Comparison of ENCODE assay signal across 31 mouse cellular contexts in the genomic region with DNA sequence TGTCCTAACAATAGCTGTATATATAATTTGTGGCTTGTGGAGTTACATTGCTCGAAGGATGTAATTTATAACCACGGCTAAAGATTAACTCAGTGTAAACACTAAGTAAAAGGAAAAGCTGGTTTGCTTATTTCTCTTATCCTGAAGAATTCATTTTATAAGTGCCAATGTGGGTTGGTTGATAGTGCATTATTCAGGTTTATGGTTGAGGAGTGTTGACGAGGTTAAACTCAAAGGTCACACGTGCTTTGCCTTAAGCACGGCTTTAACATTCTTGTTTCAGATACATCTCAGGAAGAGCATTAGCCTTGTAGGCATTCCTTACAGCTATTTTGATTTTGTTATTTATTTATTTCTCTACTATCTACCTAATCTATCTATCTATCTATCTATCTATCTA. TPM values are rescaled to one million over a fixed set of nuclear protein-coding genes. Genes with fewer than 3 reads are reported as not detected.
DNase-seq lines count a peak whose midpoint lies in the region; ATAC-seq and TF ChIP-seq lines count a peak whose summit lies in the region.
"Had no signal": no experiment of that assay in that cellular context is flagged by ENCODE, and none has a peak within 500 bp of the region (broad histone marks: within the 10 kb centered on the region; RNA-seq: fewer than 3 reads in every experiment).

No protein-coding gene starts in this region.

- no peak overlapping the region for H3K27ac ChIP-seq in kidney, embryonic 14.5 days (ENCODE audit: low read depth, low read length)
- no peak overlapping the region for H3K27ac ChIP-seq in kidney, embryonic 15.5 days
- H3K27ac ChIP-seq in lung, embryonic 14.5 days (ENCODE audit: low read depth) = no peak overlapping the region
- no peak overlapping the region for H3K27ac ChIP-seq in intestine, embryonic 15.5 days
- H3K27ac ChIP-seq in stomach, embryonic 15.5 days = no peak overlapping the region
- no peak overlapping the region for H3K27ac ChIP-seq in cerebellum, adult 2 months (ENCODE audit: insufficient read depth, low read length)
- no peak overlapping the region for H3K27ac ChIP-seq in forebrain, embryonic 11.5 days (ENCODE audit: low read depth, low read length)
- H3K27ac ChIP-seq: embryonic facial prominence, embryonic 10.5 days; embryonic facial prominence, embryonic 13.5 days; forebrain, embryonic 13.5 days; heart, adult 2 months; heart, embryonic 10.5 days; heart, embryonic 13.5 days; hindbrain, embryonic 15.5 days had no signal

- H3K4me2 ChIP-seq in kidney, embryonic 14.5 days (replicated peaks; ENCODE audit: low read depth, low read length) = no peak overlapping the region
- H3K4me2 ChIP-seq in kidney, embryonic 15.5 days = no peak overlapping the region
- H3K4me2 ChIP-seq in lung, embryonic 14.5 days = no peak overlapping the region
- H3K4me2 ChIP-seq in intestine, embryonic 15.5 days (replicated peaks) = no peak overlapping the region
- H3K4me2 ChIP-seq in stomach, embryonic 15.5 days = no peak overlapping the region
- H3K4me2 ChIP-seq in forebrain, embryonic 11.5 days (ENCODE audit: low read depth, low read length, severe bottlenecking) = no peak overlapping the region
- H3K4me2 ChIP-seq: embryonic facial prominence, embryonic 13.5 days; forebrain, embryonic 13.5 days; heart, embryonic 13.5 days; hindbrain, embryonic 15.5 days had no signal

- H3K27me3 ChIP-seq in kidney, embryonic 14.5 days (ENCODE audit: control insufficient read depth, insufficient read depth, low read length) = no peaks in the 10 kb centered on the region
- H3K27me3 ChIP-seq in kidney, embryonic 15.5 days = no peaks in the 10 kb centered on the region
- no peaks in the 10 kb centered on the region for H3K27me3 ChIP-seq in lung, embryonic 14.5 days (ENCODE audit: insufficient read depth, low read length)
- H3K27me3 ChIP-seq in intestine, embryonic 15.5 days (replicated peaks) = no peaks in the 10 kb centered on the region
- H3K27me3 ChIP-seq in stomach, embryonic 15.5 days (replicated peaks) = no peaks in the 10 kb centered on the region
- H3K27me3 ChIP-seq in cerebellum, adult 2 months (ENCODE audit: control insufficient read depth, insufficient read depth, low read length) = no peaks in the 10 kb centered on the region
- no peaks in the 10 kb centered on the region for H3K27me3 ChIP-seq in forebrain, embryonic 11.5 days (ENCODE audit: control insufficient read depth, insufficient read depth, low read length)
- H3K27me3 ChIP-seq: CH12.LX; embryonic facial prominence, embryonic 13.5 days; forebrain, embryonic 13.5 days; heart, embryonic 13.5 days; hindbrain, embryonic 15.5 days had no signal

- H3K9me3 ChIP-seq in kidney, embryonic 14.5 days (ENCODE audit: control insufficient read depth, low read length) = no peaks in the 10 kb centered on the region
- H3K9me3 ChIP-seq in kidney, embryonic 15.5 days (replicated peaks) = no peaks in the 10 kb centered on the region
- H3K9me3 ChIP-seq in lung, embryonic 14.5 days (ENCODE audit: low read depth, low read length) = no peaks in the 10 kb centered on the region
- H3K9me3 ChIP-seq in intestine, embryonic 15.5 days = no peaks in the 10 kb centered on the region
- no peaks in the 10 kb centered on the region for H3K9me3 ChIP-seq in stomach, embryonic 15.5 days
- H3K9me3 ChIP-seq in forebrain, embryonic 11.5 days (ENCODE audit: control insufficient read depth, low read length) = no peaks in the 10 kb centered on the region
- H3K9me3 ChIP-seq: embryonic facial prominence, embryonic 10.5 days; embryonic facial prominence, embryonic 13.5 days; forebrain, embryonic 13.5 days; G1E; heart, embryonic 10.5 days; heart, embryonic 13.5 days; hindbrain, embryonic 15.5 days had no signal

- peak; percentile 14 for DNase-seq in lung, embryonic 14.5 days
- DNase-seq in lung, postnatal 36 days = no peak
- DNase-seq in cerebellum, adult 2 months = no peak
- DNase-seq in forebrain, embryonic 11.5 days (ENCODE audit: low spot score) = no peak
- DNase-seq: adrenal gland, adult 2 months; adrenal gland, postnatal 14 days; B cell, adult 2 months; cerebellum, adult 11 months; cerebellum, adult 8-10 months; cerebellum, postnatal 10 days; cerebellum, postnatal 36 days; embryo, embryonic 11 days; gastrocnemius, postnatal 10 days; gastrocnemius, postnatal 36 days; heart, adult 2 months; heart, postnatal 14 days; heart, postnatal 4 days had no signal

- WGBS in kidney, embryonic 14.5 days = 52% methylated on average over 5 of the region's 5 CpGs
- 46% methylated on average over 5 of the region's 5 CpGs for WGBS in kidney, embryonic 15.5 days
- 32% methylated on average over 5 of the region's 5 CpGs for WGBS in lung, embryonic 14.5 days
- 30% methylated on average over 5 of the region's 5 CpGs for WGBS in intestine, embryonic 15.5 days
- WGBS in stomach, embryonic 15.5 days = 31% methylated on average over 5 of the region's 5 CpGs
- WGBS in cerebellum, adult 2 months = 95% methylated on average over 5 of the region's 5 CpGs
- WGBS in forebrain, embryonic 11.5 days = 95% methylated on average over 5 of the region's 5 CpGs

- no peaks in the 10 kb centered on the region for H3K4me1 ChIP-seq in kidney, embryonic 14.5 days (ENCODE audit: control insufficient read depth, insufficient read depth, low read length)
- H3K4me1 ChIP-seq in kidney, embryonic 15.5 days = peaks cover 10% of the 10 kb centered on the region; the same call in 1 of the 2 replicates
- no peaks in the 10 kb centered on the region for H3K4me1 ChIP-seq in lung, embryonic 14.5 days (ENCODE audit: insufficient read depth)
- no peaks in the 10 kb centered on the region for H3K4me1 ChIP-seq in intestine, embryonic 15.5 days (replicated peaks)
- no peaks in the 10 kb centered on the region for H3K4me1 ChIP-seq in stomach, embryonic 15.5 days
- H3K4me1 ChIP-seq in cerebellum, adult 2 months (ENCODE audit: control insufficient read depth, insufficient read depth, low read length) = no peaks in the 10 kb centered on the region
- no peaks in the 10 kb centered on the region for H3K4me1 ChIP-seq in forebrain, embryonic 11.5 days (replicated peaks; ENCODE audit: control insufficient read depth, insufficient read depth, low read length)
- H3K4me1 ChIP-seq: embryonic facial prominence, embryonic 10.5 days; embryonic facial prominence, embryonic 13.5 days; forebrain, embryonic 13.5 days; heart, embryonic 10.5 days; heart, embryonic 13.5 days; hindbrain, embryonic 15.5 days had no signal

- TF ChIP-seq CTCF in lung, embryonic 14.5 days (IDR thresholded peaks at IDR 0.05; ENCODE audit: low read depth) = no peak
- TF ChIP-seq CTCF in cerebellum, adult 2 months (IDR thresholded peaks at IDR 0.05; ENCODE audit: borderline replicate concordance, insufficient read depth, low read depth, low read length) = no peak

- ATAC-seq in kidney, embryonic 14.5 days (ENCODE audit: low FRiP score, low TSS enrichment) = peak; percentile 46; the same call in 1 of the 2 replicates
- ATAC-seq in kidney, embryonic 15.5 days (replicated peaks; ENCODE audit: low FRiP score) = no peak
- ATAC-seq in lung, embryonic 14.5 days (ENCODE audit: insufficient read depth) = no peak
- peak; percentile 57 for ATAC-seq in intestine, embryonic 15.5 days
- peak; percentile 35; the same call in 1 of the 2 replicates for ATAC-seq in stomach, embryonic 15.5 days (ENCODE audit: insufficient read depth, low FRiP score, low read depth)
- no peak for ATAC-seq in forebrain, embryonic 11.5 days (replicated peaks; ENCODE audit: low FRiP score)
- ATAC-seq: forebrain, embryonic 13.5 days; forebrain, embryonic 16.5 days had no signal

- no peak overlapping the region for H3K4me3 ChIP-seq in kidney, embryonic 14.5 days (ENCODE audit: low read length)
- H3K4me3 ChIP-seq in kidney, embryonic 15.5 days (replicated peaks) = no peak overlapping the region
- no peak overlapping the region for H3K4me3 ChIP-seq in lung, embryonic 14.5 days (ENCODE audit: low read depth, low read length)
- H3K4me3 ChIP-seq in intestine, embryonic 15.5 days (replicated peaks) = no peak overlapping the region
- H3K4me3 ChIP-seq in stomach, embryonic 15.5 days (replicated peaks) = no peak overlapping the region
- H3K4me3 ChIP-seq in cerebellum, adult 2 months (replicated peaks; ENCODE audit: insufficient read depth, low read depth, low read length) = no peak overlapping the region
- H3K4me3 ChIP-seq in forebrain, embryonic 11.5 days (ENCODE audit: low read depth, low read length) = no peak overlapping the region
- H3K4me3 ChIP-seq: embryonic facial prominence, embryonic 10.5 days; embryonic facial prominence, embryonic 13.5 days; erythroblast, embryonic 14.5 days; forebrain, embryonic 13.5 days; heart, adult 2 months; heart, embryonic 10.5 days; heart, embryonic 13.5 days; hindbrain, embryonic 15.5 days had no signal

- no peak overlapping the region for H3K9ac ChIP-seq in kidney, embryonic 14.5 days (ENCODE audit: low read depth, low read length)
- no peak overlapping the region for H3K9ac ChIP-seq in kidney, embryonic 15.5 days
- H3K9ac ChIP-seq in lung, embryonic 14.5 days = no peak overlapping the region
- H3K9ac ChIP-seq in intestine, embryonic 15.5 days = no peak overlapping the region
- H3K9ac ChIP-seq in stomach, embryonic 15.5 days = no peak overlapping the region
- no peak overlapping the region for H3K9ac ChIP-seq in forebrain, embryonic 11.5 days (ENCODE audit: low read length)
- H3K9ac ChIP-seq: embryonic facial prominence, embryonic 13.5 days; forebrain, embryonic 13.5 days; heart, embryonic 13.5 days; hindbrain, embryonic 15.5 days had no signal

- no peak for TF ChIP-seq POLR2A in cerebellum, adult 2 months (IDR thresholded peaks at IDR 0.05; ENCODE audit: borderline replicate concordance, insufficient read depth, low read length)

- H3K36me3 ChIP-seq in kidney, embryonic 14.5 days (ENCODE audit: control insufficient read depth, insufficient read depth, low read length) = no peaks in the 10 kb centered on the region
- no peaks in the 10 kb centered on the region for H3K36me3 ChIP-seq in kidney, embryonic 15.5 days
- no peaks in the 10 kb centered on the region for H3K36me3 ChIP-seq in lung, embryonic 14.5 days (ENCODE audit: insufficient read depth)
- H3K36me3 ChIP-seq in intestine, embryonic 15.5 days = no peaks in the 10 kb centered on the region
- no peaks in the 10 kb centered on the region for H3K36me3 ChIP-seq in stomach, embryonic 15.5 days
- no peaks in the 10 kb centered on the region for H3K36me3 ChIP-seq in forebrain, embryonic 11.5 days (ENCODE audit: control insufficient read depth, insufficient read depth, low read length)
- H3K36me3 ChIP-seq: heart, embryonic 10.5 days; hindbrain, embryonic 15.5 days had no signal

RNA-seq across cellular contexts. Expression of a gene that starts 20.3 kb away (rescaled TPM):
- 7.2 and 8.5 TPM in 2 replicates for polyA plus RNA-seq in kidney, embryonic 14.5 days (2014; fragmentation: Nextera tagmentation; extraction: Ambion mirVana)
- 7.8 and 8.2 TPM in 2 replicates for polyA plus RNA-seq in kidney, embryonic 15.5 days (2015; fragmentation: Nextera tagmentation; extraction: Ambion mirVana)
- polyA plus RNA-seq in lung, embryonic 14.5 days (2014; fragmentation: Nextera tagmentation; extraction: Ambion mirVana) = 8.0 and 8.1 TPM in 2 replicates
- 7.8 and 8.4 TPM in 2 replicates for polyA plus RNA-seq in intestine, embryonic 15.5 days (2015; fragmentation: Nextera tagmentation; extraction: Ambion mirVana)
- 8.3 and 8.7 TPM in 2 replicates for polyA plus RNA-seq in stomach, embryonic 15.5 days (2015; fragmentation: Nextera tagmentation; extraction: Ambion mirVana)
- 0.23 and 0.44 TPM in 2 replicates for polyA plus RNA-seq in cerebellum, adult 2 months (2012; rRNA removed)
- 8.0 and 8.1 TPM in 2 replicates for polyA plus RNA-seq in forebrain, embryonic 11.5 days (2014; fragmentation: Nextera tagmentation; extraction: Ambion mirVana)

RNA-seq across cellular contexts. Expression of a gene that starts 21.2 kb away (rescaled TPM):
- 12.8 and 19.4 TPM in 2 replicates for polyA plus RNA-seq in kidney, embryonic 14.5 days (2014; fragmentation: Nextera tagmentation; extraction: Ambion mirVana)
- polyA plus RNA-seq in kidney, embryonic 15.5 days (2015; fragmentation: Nextera tagmentation; extraction: Ambion mirVana) = 14.4 and 15.4 TPM in 2 replicates
- 12.8 and 16.5 TPM in 2 replicates for polyA plus RNA-seq in lung, embryonic 14.5 days (2014; fragmentation: Nextera tagmentation; extraction: Ambion mirVana)
- 11.6 and 13.7 TPM in 2 replicates for polyA plus RNA-seq in intestine, embryonic 15.5 days (2015; fragmentation: Nextera tagmentation; extraction: Ambion mirVana)
- 12.0 and 14.1 TPM in 2 replicates for polyA plus RNA-seq in stomach, embryonic 15.5 days (2015; fragmentation: Nextera tagmentation; extraction: Ambion mirVana)
- 32.1 and 38.4 TPM in 2 replicates for polyA plus RNA-seq in cerebellum, adult 2 months (2012; rRNA removed)
- polyA plus RNA-seq in forebrain, embryonic 11.5 days (2014; fragmentation: Nextera tagmentation; extraction: Ambion mirVana) = 16.1 and 18.0 TPM in 2 replicates

Comparison
In these comparisons a context has a peak if more than half of its experiments do, and no peak if none do; other contexts are left out.
1. ATAC-seq: peak in kidney, embryonic 14.5 days (single experiment), intestine, embryonic 15.5 days (single experiment) and stomach, embryonic 15.5 days (single experiment); none in kidney, embryonic 15.5 days (single experiment), lung, embryonic 14.5 days (single experiment) and forebrain, embryonic 11.5 days (single experiment).